Mouse (Mus musculus) heart, embryonic 10.5 days (tissue): Measurements from ENCODE around the gene Prpf4. TPM values are rescaled to one million over a fixed set of nuclear protein-coding genes. Genes with fewer than 3 reads are reported as not detected.

ENCODE experiments used
- DNase-seq: peaks from one replicate; pipeline ENCODE4 v3.0.0-alpha.2; 2017; ENCODE audit warnings: low spot score
- H3K27ac ChIP-seq: fragments of 300-500 bp; sonication (generic); 2 replicates; pipeline ENCODE4 v1.5.1; 2016; ENCODE audit warnings: mild to moderate bottlenecking
- H3K27me3 ChIP-seq: fragments of 300-500 bp; sonication (generic); 2 replicates; pipeline ENCODE4 v1.6.1; 2016; ENCODE audit warnings: mild to moderate bottlenecking; ENCODE audit not compliant: poor library complexity, insufficient read depth, severe bottlenecking
- H3K36me3 ChIP-seq: fragments of 300-500 bp; sonication (generic); 2 replicates; pipeline ENCODE4 v1.6.1; 2016; ENCODE audit warnings: mild to moderate bottlenecking, moderate library complexity
- H3K4me1 ChIP-seq: fragments of 300-500 bp; sonication (generic); 2 replicates; pipeline ENCODE4 v1.6.1; 2016; ENCODE audit warnings: mild to moderate bottlenecking
- H3K4me3 ChIP-seq: fragments of 300-500 bp; sonication (generic); 2 replicates; pipeline ENCODE4 v1.5.1; 2016; ENCODE audit warnings: mild to moderate bottlenecking, moderate library complexity
- H3K9me3 ChIP-seq: fragments of 300-500 bp; sonication (generic); 2 replicates; pipeline ENCODE4 v1.6.1; 2016; ENCODE audit warnings: mild to moderate bottlenecking, moderate library complexity
- WGBS: fragments of 180-500 bp; shearing (Covaris S2); methylation state at CpG from one replicate; pipeline ENCODE4 v1.1.7; 2016; 5-methylcytosine and 5-hydroxymethylcytosine counted together
- polyA plus RNA-seq: library from polyadenylated mRNA; unstranded; fragments of >200 nt; fragmentation: Nextera tagmentation; extraction: Ambion mirVana; gene quantifications from 2 replicates; pipeline ENCODE4 v1.2.1, GENCODE M21; 2016

Gene Prpf4
- polyA plus RNA-seq, 1 experiment from 2014 or later, result 23.2 TPM

DNA sequence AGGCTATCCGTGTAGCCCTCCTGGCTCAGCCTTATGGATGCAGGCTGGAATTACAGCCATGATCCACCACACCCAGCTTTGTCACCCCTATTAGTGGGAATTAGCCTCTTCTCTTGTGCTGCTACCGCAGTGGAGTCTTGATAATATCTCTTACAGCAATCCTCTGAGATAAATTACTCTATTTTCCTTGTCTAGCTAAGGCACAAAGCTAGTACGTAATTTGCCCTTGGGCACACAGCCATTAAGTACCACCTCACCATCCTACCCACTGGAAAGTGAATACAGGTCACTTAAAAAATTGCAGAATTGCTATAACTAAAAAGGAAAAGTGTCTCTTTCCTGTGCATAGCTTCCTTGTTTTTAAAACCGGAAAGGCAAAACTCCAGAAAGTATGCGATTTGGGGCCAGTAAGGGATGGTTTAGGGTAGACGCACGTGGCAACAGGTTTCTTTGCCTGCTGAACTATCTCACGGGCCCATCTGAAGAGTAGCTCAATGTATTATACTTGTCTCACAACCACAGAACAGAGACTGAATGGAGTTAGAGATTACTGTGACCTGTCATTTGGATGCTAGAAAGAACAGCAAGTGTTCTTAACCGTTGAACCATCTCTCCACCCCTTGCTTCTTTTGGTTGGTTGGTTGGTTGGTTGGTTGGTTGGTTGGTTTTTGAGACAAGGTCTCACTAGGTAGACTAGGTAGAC is 35.6 kb upstream of the Prpf4 start:
- Histone ChIP-seq H3K27me3 (no peaks in the 10 kb centered on the region), H3K4me1 (peaks cover 52% of the 10 kb centered on the region), H3K9me3 (no peaks in the 10 kb centered on the region), H3K4me3 (no peak overlapping the region), H3K27ac (no peak overlapping the region), H3K36me3 (no peaks in the 10 kb centered on the region)
- 86% methylated on average over 9 of the region's 9 CpGs for WGBS
- no peak for DNase-seq

DNA sequence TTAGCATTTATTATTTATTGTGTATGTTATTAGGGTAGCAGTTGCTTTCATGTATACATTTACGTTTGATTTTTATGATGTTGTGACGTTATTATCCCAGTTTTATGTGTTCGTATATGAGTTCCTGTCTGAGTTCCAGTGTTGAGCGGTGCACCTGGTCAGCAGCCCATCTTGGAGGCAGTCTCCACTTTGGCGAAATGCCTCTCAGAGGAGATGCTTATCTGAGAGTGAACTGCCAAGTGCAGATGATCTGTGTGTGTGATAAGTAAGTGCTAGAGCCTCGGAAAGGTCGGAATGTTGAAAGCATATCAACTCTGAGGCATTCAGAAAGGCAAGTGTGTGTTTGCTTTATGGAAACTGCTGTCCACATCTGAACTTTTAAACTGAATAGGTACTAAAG is 34.9 kb upstream of the Prpf4 start:
- H3K4me1 ChIP-seq, result peaks cover 53% of the 10 kb centered on the region
- H3K9me3 ChIP-seq, result no peaks in the 10 kb centered on the region
- DNase-seq, result no peak
- no peak overlapping the region for H3K4me3 ChIP-seq
- no peaks in the 10 kb centered on the region for H3K36me3 ChIP-seq
- whole genome bisulfite sequencing, result 66% methylated on average over 7 of the region's 7 CpGs
- no peak overlapping the region for H3K27ac ChIP-seq
- H3K27me3 ChIP-seq, result no peaks in the 10 kb centered on the region

GRCm38 (mm10) chr4:62374342-62374741 is 34.3 kb upstream of the Prpf4 start:
- no peaks in the 10 kb centered on the region for H3K27me3 ChIP-seq
- H3K9me3 ChIP-seq, result no peaks in the 10 kb centered on the region
- H3K4me3 ChIP-seq, result no peak overlapping the region
- 52% methylated on average over 4 of the region's 4 CpGs for WGBS
- H3K36me3 ChIP-seq, result no peaks in the 10 kb centered on the region
- no peak overlapping the region for H3K27ac ChIP-seq
- peaks cover 47% of the 10 kb centered on the region for H3K4me1 ChIP-seq
- DNase-seq, result no peak

GRCm38 (mm10) chr4:62376123-62376522 is 32.5 kb upstream of the Prpf4 start:
- Histone ChIP-seq H3K36me3 (no peaks in the 10 kb centered on the region), H3K4me3 (no peak overlapping the region), H3K9me3 (no peaks in the 10 kb centered on the region), H3K4me1 (peaks cover 39% of the 10 kb centered on the region), H3K27me3 (no peaks in the 10 kb centered on the region), H3K27ac (no peak overlapping the region)
- no peak for DNase-seq
- WGBS, result 89% methylated on average over 2 of the region's 2 CpGs

GRCm38 (mm10) chr4:62379724-62380381 is 28.7 kb upstream of the Prpf4 start:
- no peak for DNase-seq
- WGBS, result 84% methylated on average over 9 of the region's 9 CpGs
- Histone ChIP-seq H3K27me3 (no peaks in the 10 kb centered on the region), H3K9me3 (no peaks in the 10 kb centered on the region), H3K4me3 (no peak overlapping the region), H3K27ac (no peak overlapping the region), H3K4me1 (peaks cover 9% of the 10 kb centered on the region), H3K36me3 (peaks cover 5% of the 10 kb centered on the region; the same call in 1 of the 2 replicates)

DNA sequence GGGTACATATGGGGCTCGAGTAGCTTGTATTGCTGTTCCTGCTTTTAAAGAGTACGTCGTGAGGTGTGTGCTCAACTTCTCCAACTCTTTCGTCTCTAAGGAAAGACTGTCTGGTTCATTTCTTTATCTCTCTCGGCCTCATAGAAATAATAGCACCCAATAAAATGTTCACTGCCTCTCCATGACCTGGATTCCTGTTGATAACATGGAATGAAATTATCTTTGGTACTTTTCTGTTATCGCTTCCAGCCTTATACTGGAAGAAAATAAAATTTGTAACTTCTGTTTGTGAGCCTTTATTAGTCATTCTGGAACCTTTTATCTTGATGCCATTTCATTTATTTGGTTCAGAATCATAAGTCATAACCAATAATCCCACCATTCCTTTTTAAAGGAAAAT is 25.4 kb upstream of the Prpf4 start:
- H3K36me3 ChIP-seq, result peaks cover 23% of the 10 kb centered on the region
- peaks cover 3% of the 10 kb centered on the region for H3K4me1 ChIP-seq
- no peak for DNase-seq
- WGBS, result 88% methylated on average over 6 of the region's 6 CpGs
- H3K27ac ChIP-seq, result no peak overlapping the region
- no peak overlapping the region for H3K4me3 ChIP-seq
- H3K9me3 ChIP-seq, result no peaks in the 10 kb centered on the region
- no peaks in the 10 kb centered on the region for H3K27me3 ChIP-seq

GRCm38 (mm10) chr4:62383752-62384151 is 24.8 kb upstream of the Prpf4 start:
- Histone ChIP-seq H3K9me3 (no peaks in the 10 kb centered on the region), H3K4me3 (no peak overlapping the region), H3K27me3 (no peaks in the 10 kb centered on the region), H3K4me1 (no peaks in the 10 kb centered on the region; the same call in 1 of the 2 replicates), H3K27ac (no peak overlapping the region), H3K36me3 (peaks cover 29% of the 10 kb centered on the region)
- no peak for DNase-seq
- 73% methylated on average over 7 of the region's 7 CpGs for WGBS

DNA sequence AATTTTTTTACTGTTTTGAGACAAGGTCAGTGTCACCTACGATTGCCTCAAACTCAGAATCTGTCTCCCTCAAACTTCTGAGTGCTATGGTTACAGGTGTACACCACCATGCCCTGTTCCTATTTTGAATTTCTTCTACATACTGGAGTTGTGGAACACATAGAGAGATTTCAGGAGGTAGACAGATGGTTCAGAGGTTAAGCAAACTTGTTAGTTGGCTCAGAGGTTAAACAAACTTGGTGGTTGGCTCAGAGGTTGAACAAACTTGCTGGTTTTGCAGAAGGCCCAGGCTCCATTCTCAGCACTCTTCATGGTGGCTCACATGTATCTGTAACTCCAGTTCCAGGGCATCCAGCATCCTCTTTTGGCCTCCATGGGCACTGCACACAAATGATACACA is 24.4 kb upstream of the Prpf4 start:
- no peak overlapping the region for H3K4me3 ChIP-seq
- no peaks in the 10 kb centered on the region; the same call in 1 of the 2 replicates for H3K4me1 ChIP-seq
- WGBS, result 91% methylated on average over 1 of the region's 1 CpGs
- peaks cover 33% of the 10 kb centered on the region for H3K36me3 ChIP-seq
- H3K27me3 ChIP-seq, result no peaks in the 10 kb centered on the region
- DNase-seq, result no peak
- no peaks in the 10 kb centered on the region for H3K9me3 ChIP-seq
- no peak overlapping the region for H3K27ac ChIP-seq

DNA sequence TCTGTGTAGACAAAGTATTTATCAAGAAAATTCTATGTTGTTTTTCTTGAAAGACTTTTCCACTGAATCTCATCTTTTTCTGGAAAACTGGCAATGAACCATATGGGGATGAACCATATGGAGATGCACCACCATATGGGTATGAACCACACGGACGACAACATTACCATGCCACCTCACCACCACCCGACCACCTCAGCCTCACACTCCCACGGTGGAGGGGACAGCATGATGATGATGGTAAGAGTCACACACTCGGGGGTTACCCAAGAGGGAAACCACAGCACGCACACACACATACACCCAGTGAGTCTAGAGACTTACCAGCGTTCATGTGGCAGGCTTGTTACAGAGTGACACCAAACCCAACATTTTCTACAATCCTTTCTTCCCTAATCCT is 23.2 kb upstream of the Prpf4 start:
- Histone ChIP-seq H3K4me1 (no peaks in the 10 kb centered on the region), H3K9me3 (no peaks in the 10 kb centered on the region), H3K27ac (no peak overlapping the region), H3K27me3 (no peaks in the 10 kb centered on the region), H3K36me3 (peaks cover 42% of the 10 kb centered on the region), H3K4me3 (no peak overlapping the region)
- no peak for DNase-seq
- WGBS, result 92% methylated on average over 7 of the region's 7 CpGs

- Histone ChIP-seq H3K4me1 (no peaks in the 10 kb centered on the region), H3K27ac (no peak overlapping the region), H3K27me3 (no peaks in the 10 kb centered on the region), H3K9me3 (no peaks in the 10 kb centered on the region), H3K4me3 (no peak overlapping the region), H3K36me3 (peaks cover 68% of the 10 kb centered on the region)
- WGBS, result 79% methylated on average over 5 of the region's 5 CpGs
- no peak for DNase-seq
Measured at GRCm38 (mm10) chr4:62389592-62390512, 18.7 kb upstream of the Prpf4 start.

DNA sequence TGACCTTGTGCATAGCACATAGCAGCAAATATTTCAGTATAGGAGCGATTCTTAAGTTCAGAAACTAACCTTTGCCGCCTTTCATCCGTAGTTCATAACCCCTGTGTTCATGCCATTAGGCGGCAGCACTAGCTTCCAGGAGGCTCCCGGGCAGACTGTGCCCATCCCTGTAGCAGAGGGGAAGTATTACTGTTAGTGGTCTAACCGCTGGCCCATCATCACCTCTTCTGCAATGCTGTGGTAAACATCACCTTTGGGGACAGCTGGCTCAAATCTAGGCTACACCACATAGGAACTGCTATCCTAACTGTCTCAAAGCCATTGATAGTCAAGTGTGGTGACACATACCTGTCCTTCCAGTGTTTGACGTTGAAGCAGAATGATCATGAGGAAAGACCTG is 16.7 kb upstream of the Prpf4 start:
- H3K27me3 ChIP-seq, result no peaks in the 10 kb centered on the region
- H3K36me3 ChIP-seq, result peaks cover 77% of the 10 kb centered on the region
- H3K4me3 ChIP-seq, result no peak overlapping the region
- H3K27ac ChIP-seq, result no peak overlapping the region
- no peaks in the 10 kb centered on the region for H3K9me3 ChIP-seq
- no peak for DNase-seq
- no peaks in the 10 kb centered on the region for H3K4me1 ChIP-seq
- WGBS, result 83% methylated on average over 7 of the region's 7 CpGs

GRCm38 (mm10) chr4:62393459-62393858 is 15.1 kb upstream of the Prpf4 start:
- Histone ChIP-seq H3K9me3 (no peaks in the 10 kb centered on the region), H3K27me3 (no peaks in the 10 kb centered on the region), H3K36me3 (peaks cover 82% of the 10 kb centered on the region), H3K4me3 (no peak overlapping the region), H3K27ac (no peak overlapping the region), H3K4me1 (no peaks in the 10 kb centered on the region)
- WGBS, result 77% methylated on average over 6 of the region's 6 CpGs
- DNase-seq, result no peak

DNA sequence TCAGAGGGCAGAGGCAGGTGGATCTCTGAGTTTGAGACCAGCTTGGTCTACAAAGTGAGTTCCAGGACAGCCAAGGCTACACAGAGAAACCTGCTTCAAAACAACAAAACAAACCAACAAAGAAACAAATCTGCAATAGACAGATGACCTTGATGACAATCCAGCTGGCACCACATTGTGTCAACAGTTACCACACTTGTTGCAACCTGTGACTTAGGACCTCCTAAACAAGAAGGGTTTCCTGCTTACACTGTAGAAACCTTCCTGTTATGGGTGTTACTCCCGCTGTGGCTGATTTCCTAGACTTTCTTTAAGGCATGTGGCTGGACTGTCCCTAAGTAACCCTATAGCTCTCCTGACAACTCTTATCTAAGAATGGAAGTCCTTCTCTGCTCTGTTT is 12.8 kb upstream of the Prpf4 start:
- WGBS, result 70% methylated on average over 1 of the region's 1 CpGs
- H3K27ac ChIP-seq, result no peak overlapping the region
- no peak for DNase-seq
- no peaks in the 10 kb centered on the region for H3K9me3 ChIP-seq
- peaks cover 86% of the 10 kb centered on the region for H3K36me3 ChIP-seq
- H3K4me1 ChIP-seq, result no peaks in the 10 kb centered on the region
- no peaks in the 10 kb centered on the region for H3K27me3 ChIP-seq
- no peak overlapping the region for H3K4me3 ChIP-seq
